Mouse (Mus musculus): ENCODE data around the gene Hsf3.
"Not testable (repeated sequence)": the region's sequence is repeated elsewhere in the genome, so short reads cannot be mapped to it uniquely, and the experiment has no call there.

Hsf3 gene

DNA sequence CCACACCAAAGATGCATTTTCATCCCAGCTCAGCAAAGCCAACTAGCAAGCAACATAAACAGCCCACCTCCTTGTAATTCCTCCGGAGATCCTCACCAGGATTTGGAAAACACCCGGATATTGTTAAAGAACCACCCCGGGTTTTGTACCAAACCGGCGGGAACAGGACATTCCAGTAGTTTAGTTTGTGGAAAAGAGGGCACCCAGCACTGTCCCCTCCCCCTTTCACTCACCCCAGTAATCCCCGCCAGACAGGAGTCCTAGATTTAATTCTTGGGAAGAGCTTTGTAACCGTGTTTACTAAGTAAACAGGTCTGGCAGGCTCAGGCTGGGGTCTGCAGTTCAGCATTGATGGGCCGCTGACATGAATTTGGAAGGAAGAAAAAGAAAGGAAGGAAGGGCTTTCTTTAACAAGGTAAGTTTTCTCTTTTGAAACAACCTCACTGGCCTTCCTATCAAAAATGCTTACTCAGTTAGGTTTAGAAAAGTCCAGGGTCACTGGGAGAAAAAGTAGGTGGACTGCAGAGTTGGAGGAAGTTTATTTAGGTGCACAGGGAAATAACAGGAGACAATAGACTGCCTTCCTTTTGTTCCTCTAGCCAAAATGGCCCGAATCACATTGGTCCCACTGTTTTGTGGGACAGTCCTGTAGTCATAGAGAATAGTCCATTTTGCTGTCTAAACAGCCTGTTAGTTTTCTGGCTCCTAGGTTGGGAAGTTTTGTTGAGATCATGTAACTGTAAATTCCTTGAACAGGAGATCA lies at the start of gene Hsf3:
Hsf3 (minus strand) TSS at position 94 of the 763 bp plus-strand sequence.
- no peak for DNase-seq (ENCODE audit: low spot score)

DNA sequence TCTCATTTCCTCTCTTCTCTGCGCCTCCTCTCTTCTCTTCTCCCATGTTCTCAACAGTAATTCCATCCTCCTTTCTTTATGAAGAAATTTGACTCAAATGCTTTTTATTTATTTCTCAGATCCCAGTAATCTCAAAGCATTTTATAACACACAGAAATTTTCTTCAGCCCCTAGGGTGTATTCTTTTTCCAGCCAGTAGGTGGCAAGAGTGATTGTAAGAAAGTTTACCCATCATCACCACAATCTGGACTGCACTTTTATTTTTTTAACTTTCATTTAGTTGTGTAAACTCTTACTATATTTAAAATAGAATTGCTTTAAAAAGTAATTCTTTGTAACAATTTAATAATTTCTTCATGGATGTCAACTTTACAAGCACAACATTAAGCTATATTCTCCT lies 45.5 kb upstream of the Hsf3 start:
- no peak for DNase-seq (ENCODE audit: low spot score)

DNA sequence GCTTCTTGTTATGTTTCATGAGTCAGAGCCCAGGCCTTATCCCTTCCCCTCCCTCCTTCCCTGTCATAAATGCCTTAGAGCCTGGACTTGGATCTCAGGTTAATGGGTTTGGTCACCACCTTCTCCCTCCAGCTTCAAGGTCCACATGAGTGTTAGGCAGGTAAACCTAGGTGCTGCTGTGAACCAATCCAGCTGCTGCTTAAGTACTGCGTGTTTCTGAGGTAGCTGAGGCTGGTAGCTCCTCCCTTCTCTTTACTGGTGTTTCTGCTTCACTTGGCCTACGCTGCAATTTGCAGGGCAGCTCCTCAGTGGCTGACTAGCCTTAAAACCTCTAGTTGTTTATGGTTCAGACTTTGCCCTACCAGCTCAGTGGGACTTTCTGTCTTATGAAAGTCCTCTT lies 945 bp downstream of the Hsf3 start, which contains the start of gene Heph:
Heph (plus strand) TSS at position 211 of the 400 bp plus-strand sequence.
- DNase-seq (ENCODE audit: low spot score): no peak

DNA sequence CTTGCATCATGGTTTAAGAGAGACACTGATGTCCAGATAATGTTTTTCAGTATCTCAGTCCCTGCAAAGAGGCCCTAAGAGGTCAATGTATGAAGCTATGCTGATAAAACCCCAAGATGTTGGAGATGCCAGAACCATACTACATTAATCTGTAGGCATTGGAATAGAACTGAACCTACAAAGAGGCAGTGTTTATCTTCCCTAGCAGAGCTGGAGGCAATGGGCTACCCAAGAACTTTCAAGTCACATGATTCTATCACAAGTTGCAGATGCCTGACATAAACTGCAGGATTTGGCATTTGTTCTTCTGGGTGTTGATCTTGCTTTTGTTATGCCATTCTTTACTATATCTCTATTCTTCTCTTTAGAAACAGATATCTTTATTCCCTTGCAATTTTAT lies 36.7 kb downstream of the Hsf3 start:
- DNase-seq (ENCODE audit: low spot score): no peak

DNA sequence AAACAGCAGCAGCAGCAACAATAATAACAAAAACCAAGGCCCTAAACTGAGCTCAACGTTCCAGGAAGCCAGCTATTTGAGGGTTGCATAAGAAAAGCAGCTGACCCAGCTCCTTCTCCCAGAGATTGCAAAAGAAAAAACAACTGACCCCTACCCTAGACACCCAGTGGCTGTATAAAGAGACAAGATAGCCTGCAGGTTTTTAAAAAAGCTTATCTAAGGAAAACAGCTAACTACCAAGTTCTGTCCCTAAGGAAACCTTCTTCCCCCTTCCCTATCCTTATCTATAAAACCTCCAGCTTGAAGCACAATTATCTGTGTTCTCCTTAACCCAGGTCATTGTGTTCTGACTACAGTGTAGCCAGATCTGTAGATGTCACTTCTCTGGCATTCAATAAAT lies 38.4 kb downstream of the Hsf3 start:
- DNase-seq (ENCODE audit: low spot score): no peak

DNA sequence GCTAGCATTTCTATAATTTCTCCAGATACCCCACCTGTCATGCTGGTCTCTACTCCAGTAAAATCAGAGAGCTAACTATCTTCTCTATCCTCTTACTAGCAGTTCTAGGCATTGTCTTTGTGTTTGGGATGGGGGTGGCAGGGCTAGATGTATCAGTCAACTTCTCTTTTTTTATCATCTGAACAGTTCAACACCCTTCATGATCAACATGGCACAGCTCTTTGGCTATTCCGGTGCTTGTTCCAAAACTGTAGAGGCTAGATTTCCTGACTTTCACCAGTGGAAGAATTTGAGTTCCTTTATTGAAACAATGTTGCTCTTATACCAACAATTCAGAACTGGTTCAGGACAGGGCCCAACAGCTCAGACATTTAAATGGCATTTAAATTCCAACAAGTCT lies 39.1 kb downstream of the Hsf3 start:
- no peak for DNase-seq (ENCODE audit: low spot score)

DNA sequence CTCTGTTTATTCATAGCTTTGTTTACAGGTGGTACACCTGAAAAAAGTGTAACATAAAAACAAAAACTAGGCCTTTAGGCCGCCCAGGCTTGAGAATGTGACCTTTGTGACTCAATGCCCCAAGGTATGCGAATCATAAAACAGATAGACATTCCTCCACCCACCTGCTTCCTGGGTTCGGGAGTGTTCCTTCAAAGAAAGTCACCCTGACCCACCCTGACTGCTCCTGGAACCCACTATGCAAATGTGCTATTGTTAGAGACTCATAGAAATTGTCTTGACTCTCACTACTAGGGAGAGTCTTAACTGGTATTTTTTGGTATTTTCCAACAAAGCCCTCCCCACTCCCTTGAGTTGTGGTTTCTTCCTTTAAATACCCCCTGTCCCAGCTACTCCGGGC lies 40.7 kb downstream of the Hsf3 start:
- DNase-seq (ENCODE audit: low spot score): not testable (repeated sequence)

DNA sequence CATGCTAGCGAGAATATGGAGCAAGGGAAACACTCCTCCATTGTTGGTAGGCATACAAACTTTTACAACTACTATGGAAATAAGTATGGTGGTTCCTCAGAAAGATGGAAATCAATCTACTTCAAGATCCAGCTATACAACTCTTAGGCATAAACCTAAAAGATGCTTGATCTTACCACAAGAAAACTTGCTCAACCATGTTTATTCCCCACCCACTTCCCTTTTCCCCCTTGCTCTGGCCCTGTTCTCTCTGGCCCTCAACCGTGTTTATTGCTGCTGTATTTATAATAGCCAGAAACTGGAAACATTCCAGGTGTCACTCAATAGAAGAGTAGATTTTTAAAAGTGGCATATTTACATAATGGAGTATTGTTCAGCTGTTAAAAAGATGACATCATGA lies 117.0 kb downstream of the Hsf3 start:
- no peak for DNase-seq (ENCODE audit: low spot score)

DNA sequence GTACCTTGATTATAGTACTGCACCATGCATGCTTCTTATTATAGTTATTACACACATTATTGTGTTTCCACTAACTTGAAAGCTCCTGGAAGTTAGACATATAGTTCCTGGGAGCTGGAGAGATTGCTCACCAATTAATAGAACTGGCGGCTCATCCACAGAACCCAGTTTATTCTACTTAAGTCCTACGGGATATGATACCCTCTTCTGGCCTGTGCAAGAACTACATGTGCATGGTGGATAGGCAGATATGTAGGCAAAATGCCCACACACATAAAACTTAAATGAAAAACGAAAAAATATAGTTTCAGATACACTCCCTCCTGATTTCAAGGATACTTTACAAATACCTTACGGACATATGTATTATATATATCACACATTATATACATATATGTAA lies 126.3 kb downstream of the Hsf3 start:
- no peak for DNase-seq (ENCODE audit: low spot score)

DNA sequence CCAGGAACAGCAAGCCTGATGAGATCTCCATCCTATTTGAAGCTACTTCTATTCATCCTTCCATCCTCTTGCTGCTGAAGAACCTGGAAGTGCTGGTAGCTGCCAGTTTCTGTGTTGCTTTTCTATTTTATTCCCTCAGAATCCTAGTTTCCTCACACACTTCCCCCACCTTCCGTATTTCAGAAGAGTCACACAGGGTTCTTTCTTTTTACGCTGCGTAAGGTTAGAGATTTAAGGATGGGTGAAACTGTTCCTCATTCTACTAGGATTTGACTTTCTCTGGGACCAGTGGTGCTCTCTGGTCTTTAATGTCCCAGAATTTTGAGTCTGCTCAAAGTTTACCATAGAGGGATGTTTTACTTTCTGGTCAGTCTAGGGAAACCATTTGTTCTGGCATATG lies 162.8 kb downstream of the Hsf3 start, which contains the start of gene Vsig4:
Vsig4 (minus strand) TSS at position 101 of the 400 bp plus-strand sequence.
- DNase-seq (ENCODE audit: low spot score): no peak

DNA sequence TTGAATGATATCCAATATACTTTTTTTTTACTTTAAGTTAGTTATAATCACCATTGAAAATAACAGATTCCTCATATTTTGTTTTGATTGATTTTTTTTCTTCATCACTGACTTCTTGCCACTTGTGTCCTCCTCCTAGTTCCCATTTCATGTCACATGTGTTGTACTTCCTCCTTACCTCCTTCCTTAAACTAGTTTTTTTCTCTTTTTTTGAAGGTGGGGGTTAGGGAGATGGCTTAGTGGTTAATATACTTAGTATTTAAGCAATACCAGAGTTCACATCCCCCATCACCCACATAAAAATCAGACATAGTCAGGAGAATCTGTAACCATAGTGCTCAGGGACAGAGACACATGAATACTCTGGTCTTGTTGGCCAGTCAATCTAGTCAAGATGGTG lies 199.6 kb downstream of the Hsf3 start:
- DNase-seq (ENCODE audit: low spot score): no peak

Data from ovary, postnatal 14 days (tissue).